Mouse (Mus musculus) midbrain, embryonic 15.5 days (tissue): ENCODE data around the gene Fcna. TPM values are rescaled to one million over a fixed set of nuclear protein-coding genes. Genes with fewer than 3 reads are reported as not detected.

ENCODE experiments used
- ATAC-seq: fragments of 200-750 bp; cut with Nextera tagmentation; replicated peaks from 2 replicates; pipeline ENCODE4 v1.8.0; 2017; ENCODE audit warnings: moderate TSS enrichment
- H3K27ac ChIP-seq: fragments of 300-500 bp; sonication (generic); 2 replicates; pipeline ENCODE4 v1.5.1; 2015; ENCODE audit warnings: mild to moderate bottlenecking, inconsistent platforms
- H3K27me3 ChIP-seq: fragments of 300-500 bp; sonication (generic); replicated peaks from 2 replicates; pipeline ENCODE4 v1.6.1; 2015; ENCODE audit warnings: inconsistent platforms
- H3K36me3 ChIP-seq: fragments of 300-500 bp; sonication (generic); replicated peaks from 2 replicates; pipeline ENCODE4 v1.6.1; 2015; ENCODE audit warnings: inconsistent platforms
- H3K4me1 ChIP-seq: fragments of 300-500 bp; sonication (generic); 2 replicates; pipeline ENCODE4 v1.6.1; 2015; ENCODE audit warnings: inconsistent platforms
- H3K4me2 ChIP-seq: fragments of 300-500 bp; sonication (generic); 2 replicates; pipeline ENCODE4 v1.6.1; 2015; ENCODE audit warnings: inconsistent platforms, mild to moderate bottlenecking, moderate library complexity
- H3K4me3 ChIP-seq: fragments of 300-500 bp; sonication (generic); 2 replicates; pipeline ENCODE4 v1.5.1; 2015; ENCODE audit warnings: mild to moderate bottlenecking, inconsistent platforms
- H3K9ac ChIP-seq: fragments of 300-500 bp; sonication (generic); 2 replicates; pipeline ENCODE4 v1.6.1; 2015; ENCODE audit warnings: mild to moderate bottlenecking, inconsistent platforms
- H3K9me3 ChIP-seq: fragments of 300-500 bp; sonication (generic); 2 replicates; pipeline ENCODE4 v1.6.1; 2016; ENCODE audit warnings: inconsistent platforms
- WGBS: fragments of 180-500 bp; shearing (Covaris S2); methylation state at CpG from one replicate; pipeline ENCODE4 v1.1.7; 2015; ENCODE audit warnings: mixed read lengths; 5-methylcytosine and 5-hydroxymethylcytosine counted together
- polyA plus RNA-seq: library from polyadenylated mRNA; unstranded; fragments of >200 nt; fragmentation: Nextera tagmentation; extraction: Ambion mirVana; gene quantifications from 2 replicates; pipeline ENCODE4 v1.2.1, GENCODE M21; 2015

The Fcna gene
- polyA plus RNA-seq, 1 experiment from 2014 or later, result 3.5 TPM

- H3K9me3 ChIP-seq, result no peaks in the 10 kb centered on the region
- no peak overlapping the region for H3K4me3 ChIP-seq
- H3K27me3 ChIP-seq, result no peaks in the 10 kb centered on the region
- no peaks in the 10 kb centered on the region for H3K36me3 ChIP-seq
- 20% methylated on average over 1 of the region's 1 CpGs for WGBS
- H3K4me1 ChIP-seq, result no peaks in the 10 kb centered on the region
- H3K9ac ChIP-seq, result no peak overlapping the region
- H3K4me2 ChIP-seq, result no peak overlapping the region
- no peak for ATAC-seq
- H3K27ac ChIP-seq, result no peak overlapping the region
These were observed 6.2 kb upstream of the Fcna start for GRCm38 (mm10) chr2:25634046-25634445.

GRCm38 (mm10) chr2:25633616-25634015, 5.8 kb upstream of the Fcna start:
- no peaks in the 10 kb centered on the region for H3K36me3 ChIP-seq
- ATAC-seq, result no peak
- no peak overlapping the region for H3K9ac ChIP-seq
- no peaks in the 10 kb centered on the region for H3K4me1 ChIP-seq
- no peak overlapping the region for H3K4me3 ChIP-seq
- 84% methylated on average over 3 of the region's 3 CpGs for WGBS
- H3K4me2 ChIP-seq, result no peak overlapping the region
- no peaks in the 10 kb centered on the region for H3K27me3 ChIP-seq
- no peak overlapping the region for H3K27ac ChIP-seq
- no peaks in the 10 kb centered on the region for H3K9me3 ChIP-seq

GRCm38 (mm10) chr2:25628738-25629137, 908 bp upstream of the Fcna start:
- Histone ChIP-seq H3K9me3 (no peaks in the 10 kb centered on the region), H3K4me2 (no peak overlapping the region), H3K4me1 (no peaks in the 10 kb centered on the region), H3K36me3 (no peaks in the 10 kb centered on the region), H3K27ac (no peak overlapping the region), H3K27me3 (no peaks in the 10 kb centered on the region), H3K9ac (no peak overlapping the region), H3K4me3 (no peak overlapping the region)
- ATAC-seq, result no peak
- 59% methylated on average over 4 of the region's 4 CpGs for whole genome bisulfite sequencing

GRCm38 (mm10) chr2:25625986-25626385, 1.8 kb downstream of the Fcna start:
- Histone ChIP-seq H3K4me3 (no peak overlapping the region), H3K4me2 (no peak overlapping the region), H3K9me3 (no peaks in the 10 kb centered on the region), H3K9ac (no peak overlapping the region), H3K4me1 (peaks cover 13% of the 10 kb centered on the region), H3K27ac (no peak overlapping the region), H3K36me3 (no peaks in the 10 kb centered on the region), H3K27me3 (no peaks in the 10 kb centered on the region)
- ATAC-seq, result no peak
- WGBS, result 77% methylated on average over 5 of the region's 5 CpGs

GRCm38 (mm10) chr2:25621229-25622200, 6.3 kb downstream of the Fcna start, which contains the start of gene Tmem141:
Gene Tmem141 (minus strand): TSS chr2:25622005.
- Histone ChIP-seq H3K4me2 (peak within 1 kb of the TSS; percentile 84), H3K4me3 (peak within 1 kb of the TSS; percentile 68), H3K9me3 (no peaks in the 10 kb centered on the region), H3K36me3 (no peaks in the 10 kb centered on the region), H3K4me1 (peaks cover 17% of the 10 kb centered on the region), H3K27ac (peak within 1 kb of the TSS; percentile 82), H3K9ac (peak within 1 kb of the TSS; percentile 80), H3K27me3 (peaks cover 11% of the 10 kb centered on the region)
- peak; percentile 94 for ATAC-seq
- WGBS, result 5% methylated on average over 34 of the region's 34 CpGs

GRCm38 (mm10) chr2:25620852-25621228, 7.0 kb downstream of the Fcna start:
- Histone ChIP-seq H3K9me3 (no peaks in the 10 kb centered on the region), H3K4me3 (peak overlapping the region; percentile 68; the same call in 1 of the 2 replicates), H3K4me2 (peak overlapping the region; percentile 84), H3K36me3 (no peaks in the 10 kb centered on the region), H3K27ac (peak overlapping the region; percentile 82; the same call in 1 of the 2 replicates), H3K9ac (0 out of 2 replicates have a peak overlapping the region, but pooled peaks have one; percentile 80), H3K27me3 (peaks cover 18% of the 10 kb centered on the region), H3K4me1 (peaks cover 17% of the 10 kb centered on the region)
- no peak for ATAC-seq
- 91% methylated on average over 4 of the region's 4 CpGs for WGBS

GRCm38 (mm10) chr2:25620386-25620785, 7.4 kb downstream of the Fcna start:
- H3K4me1 ChIP-seq, result peaks cover 17% of the 10 kb centered on the region
- H3K4me2 ChIP-seq, result no peak overlapping the region
- no peak for ATAC-seq
- H3K36me3 ChIP-seq, result no peaks in the 10 kb centered on the region
- H3K27ac ChIP-seq, result no peak overlapping the region
- H3K9ac ChIP-seq, result no peak overlapping the region
- no peaks in the 10 kb centered on the region for H3K9me3 ChIP-seq
- peaks cover 22% of the 10 kb centered on the region for H3K27me3 ChIP-seq
- H3K4me3 ChIP-seq, result no peak overlapping the region
- WGBS, result 80% methylated on average over 6 of the region's 6 CpGs

- Histone ChIP-seq H3K36me3 (no peaks in the 10 kb centered on the region), H3K4me3 (no peak within 1 kb of the TSS), H3K9ac (no peak within 1 kb of the TSS), H3K4me2 (no peak within 1 kb of the TSS), H3K4me1 (peaks cover 17% of the 10 kb centered on the region), H3K9me3 (no peaks in the 10 kb centered on the region), H3K27ac (no peak within 1 kb of the TSS), H3K27me3 (peaks cover 31% of the 10 kb centered on the region)
- no peak for ATAC-seq
- 87% methylated on average over 3 of the region's 3 CpGs for WGBS
These were observed 10.3 kb downstream of the Fcna start, which contains the start of gene Ccdc183 for GRCm38 (mm10) chr2:25617578-25617977. Gene Ccdc183 (minus strand): TSS chr2:25617678.

GRCm38 (mm10) chr2:25616398-25616797, 11.4 kb downstream of the Fcna start:
- Histone ChIP-seq H3K9ac (no peak overlapping the region), H3K4me2 (no peak overlapping the region), H3K27me3 (peaks cover 31% of the 10 kb centered on the region), H3K4me1 (peaks cover 8% of the 10 kb centered on the region), H3K36me3 (no peaks in the 10 kb centered on the region), H3K9me3 (no peaks in the 10 kb centered on the region), H3K4me3 (no peak overlapping the region), H3K27ac (no peak overlapping the region)
- 18% methylated on average over 22 of the region's 22 CpGs for WGBS
- ATAC-seq, result no peak

- Histone ChIP-seq H3K36me3 (no peaks in the 10 kb centered on the region), H3K4me1 (peaks cover 26% of the 10 kb centered on the region), H3K4me2 (peak overlapping the region; percentile 73), H3K4me3 (peak overlapping the region; percentile 83), H3K9me3 (no peaks in the 10 kb centered on the region), H3K9ac (no peak overlapping the region), H3K27ac (peak overlapping the region; percentile 53), H3K27me3 (no peaks in the 10 kb centered on the region)
- WGBS, result 72% methylated on average over 10 of the region's 10 CpGs
- ATAC-seq, result peak; percentile 40
These were observed 19.2 kb downstream of the Fcna start for GRCm38 (mm10) chr2:25608671-25609070.

- Histone ChIP-seq H3K4me2 (peak within 1 kb of the TSS; percentile 73), H3K9me3 (no peaks in the 10 kb centered on the region), H3K4me1 (peaks cover 26% of the 10 kb centered on the region), H3K4me3 (peak within 1 kb of the TSS; percentile 83), H3K27me3 (no peaks in the 10 kb centered on the region), H3K27ac (peak within 1 kb of the TSS; percentile 90), H3K36me3 (no peaks in the 10 kb centered on the region), H3K9ac (peak within 1 kb of the TSS; percentile 89)
- ATAC-seq, result peak; percentile 94
- under 1% methylated on average over 80 of the region's 80 CpGs for WGBS
These were observed 19.8 kb downstream of the Fcna start, which contains the start of gene Rabl6 for GRCm38 (mm10) chr2:25607761-25608622. Gene Rabl6 (minus strand): TSS chr2:25608521.

- Histone ChIP-seq H3K4me3 (no peak overlapping the region), H3K27ac (no peak overlapping the region), H3K9me3 (no peaks in the 10 kb centered on the region), H3K9ac (no peak overlapping the region), H3K4me2 (no peak overlapping the region), H3K4me1 (peaks cover 16% of the 10 kb centered on the region), H3K36me3 (peaks cover 32% of the 10 kb centered on the region), H3K27me3 (no peaks in the 10 kb centered on the region)
- 94% methylated on average over 5 of the region's 5 CpGs for WGBS
- ATAC-seq, result no peak
These were observed 25.3 kb downstream of the Fcna start for GRCm38 (mm10) chr2:25602526-25602925.
